Mouse (Mus musculus) C2C12 (cell line): ENCODE results near the gene Gm6685.

Experiments used
- CTCF ChIP-seq: IDR thresholded peaks from one replicate; pipeline ENCODE4 v1.5.1; 2011; ENCODE audit not compliant: control insufficient read depth, insufficient read depth, insufficient read length
- MYOD1 ChIP-seq: IDR thresholded peaks from one replicate; pipeline ENCODE4 v1.6.1; 2011; ENCODE audit warnings: low read depth; ENCODE audit not compliant: control insufficient read depth, insufficient read length

DNA sequence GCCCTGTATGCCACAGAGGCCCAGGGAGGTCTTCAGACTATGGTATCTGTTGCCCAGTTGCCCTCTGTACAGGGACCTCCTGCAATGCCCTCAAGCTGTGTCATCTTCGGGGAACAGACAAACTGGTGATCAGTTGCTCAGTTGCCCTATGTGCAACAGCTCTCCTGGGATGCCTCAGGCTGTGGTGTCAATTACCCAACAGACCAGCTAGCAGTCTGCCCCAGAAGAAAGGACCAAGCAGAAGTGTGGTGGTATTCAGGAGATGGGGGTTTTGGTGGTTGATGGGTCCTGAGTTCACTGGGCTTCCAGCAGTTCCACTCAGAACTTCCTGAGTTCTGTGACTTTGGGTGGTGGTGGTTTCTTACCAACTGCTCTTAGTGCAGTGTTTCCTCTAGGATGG lies 11.8 kb downstream of the Gm6685 start:
- TF ChIP-seq CTCF: no peak
- no peak for TF ChIP-seq MYOD1
